Mouse (Mus musculus): Measurements from ENCODE around the gene Ppp2r5e.

- TF ChIP-seq CTCF (conservative IDR thresholded peaks at IDR 0.05; ENCODE audit: low read length), result no peak
- no peak for TF ChIP-seq POU5F1 (IDR thresholded peaks at IDR 0.05; ENCODE audit: borderline replicate concordance, low read length)
- no peak for TF ChIP-seq NANOG (IDR thresholded peaks at IDR 0.05; ENCODE audit: borderline replicate concordance, low read length)
Measured at GRCm38 (mm10) chr12:75424817-75425216, 171.2 kb downstream of the Ppp2r5e start.

All from E14TG2a.4 (cell line).